Comparison of ENCODE assay signal across 8 mouse cellular contexts in the genomic region with DNA sequence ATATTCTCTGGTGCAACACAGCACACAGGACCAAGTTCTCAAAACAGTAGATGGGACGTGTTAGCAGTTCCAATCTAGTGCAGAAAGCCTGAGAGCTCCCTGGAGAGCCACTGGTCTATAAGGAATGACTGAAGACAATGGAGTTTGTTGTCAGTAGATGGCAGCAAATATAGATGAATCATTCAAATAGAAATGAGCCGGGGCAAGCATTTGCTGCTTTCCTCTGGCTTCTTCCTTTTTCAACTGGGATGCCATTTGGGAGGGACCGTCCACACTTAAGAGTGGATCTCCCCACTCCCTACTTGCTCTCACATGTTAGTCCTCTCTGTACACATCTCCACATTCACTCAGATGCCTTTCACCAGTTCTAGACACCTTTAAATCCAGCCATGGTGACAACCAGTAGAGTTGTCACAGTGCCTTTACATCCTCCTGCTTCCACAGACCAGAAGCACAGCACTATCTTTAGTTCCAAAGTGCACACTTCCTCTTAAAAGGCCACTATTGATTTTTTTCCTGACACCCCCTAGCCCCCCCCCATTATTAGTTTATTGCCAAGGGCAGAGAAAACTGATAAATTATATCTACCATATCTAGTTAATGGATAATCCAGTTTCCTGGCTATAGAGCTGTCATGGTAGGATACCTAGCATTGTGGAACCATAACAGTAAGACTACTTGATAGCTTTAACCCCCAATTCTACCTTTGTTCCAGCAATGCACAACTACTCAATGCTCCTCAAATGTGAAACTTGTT.
DNase-seq lines count a peak whose midpoint lies in the region; ATAC-seq and TF ChIP-seq lines count a peak whose summit lies in the region.

No protein-coding gene starts in this region.

- in situ Hi-C loops in ES-E14 (cut with MboI; ENCODE audit: low sequenced_read_pairs in 2 of 2, unreplicated experiment in 2 of 2) = loop anchor here in 1 of 2 experiments (10.0 kb wide), 1 partner anchor 213 kb away; no protein-coding TSS in a partner anchor

- no peaks in the 10 kb centered on the region for H3K4me1 ChIP-seq in kidney, adult 2 months (ENCODE audit: control insufficient read depth, insufficient read depth, low read length)
- H3K4me1 ChIP-seq in kidney, embryonic 16.5 days (ENCODE audit: insufficient read depth, low read length) = no peaks in the 10 kb centered on the region
- no peaks in the 10 kb centered on the region for H3K4me1 ChIP-seq in ES-E14 (ENCODE audit: control insufficient read depth in 2 of 2, insufficient read depth in 2 of 2, low read length in 2 of 2, poor library complexity in 1 of 2)

- no peak overlapping the region for H3K4me2 ChIP-seq in kidney, embryonic 16.5 days (replicated peaks; ENCODE audit: low read depth, low read length)

- H3K27me3 ChIP-seq in kidney, adult 2 months (replicated peaks; ENCODE audit: control insufficient read depth, insufficient read depth, low read length) = no peaks in the 10 kb centered on the region
- H3K27me3 ChIP-seq in kidney, embryonic 16.5 days (ENCODE audit: insufficient read depth, low read length) = no peaks in the 10 kb centered on the region

- H3K4me3 ChIP-seq in kidney, adult 2 months (ENCODE audit: insufficient read depth, low read depth, low read length) = no peak overlapping the region
- no peak overlapping the region for H3K4me3 ChIP-seq in kidney, embryonic 16.5 days (ENCODE audit: low read length)
- no peak overlapping the region for H3K4me3 ChIP-seq in ES-E14 (ENCODE audit: insufficient read depth in 1 of 2, low read depth in 1 of 2, low read length in 2 of 2, poor library complexity in 1 of 2, severe bottlenecking in 1 of 2)

- 25% methylated on average over 3 of the region's 3 CpGs for WGBS in kidney, adult 2 months
- 48% methylated on average over 3 of the region's 3 CpGs for whole genome bisulfite sequencing in kidney, embryonic 16.5 days

- ATAC-seq in kidney, embryonic 16.5 days (ENCODE audit: low FRiP score, low TSS enrichment) = no peak

- no peak overlapping the region for H3K9ac ChIP-seq in kidney, embryonic 16.5 days (replicated peaks; ENCODE audit: low read length)
- no peak overlapping the region for H3K9ac ChIP-seq in ES-E14 (ENCODE audit: insufficient read depth, low read depth, low read length, poor library complexity, severe bottlenecking)

- no peaks in the 10 kb centered on the region for H3K36me3 ChIP-seq in kidney, adult 2 months (ENCODE audit: control insufficient read depth, insufficient read depth, low read length)
- H3K36me3 ChIP-seq in kidney, embryonic 16.5 days (ENCODE audit: insufficient read depth, low read length) = no peaks in the 10 kb centered on the region
- no peaks in the 10 kb centered on the region for H3K36me3 ChIP-seq in ES-E14 (ENCODE audit: control insufficient read depth, insufficient read depth, low read length, poor library complexity, severe bottlenecking)

- H3K27ac ChIP-seq in kidney, adult 2 months (ENCODE audit: insufficient read depth, low read depth, low read length) = no peak overlapping the region
- no peak overlapping the region for H3K27ac ChIP-seq in kidney, embryonic 16.5 days (ENCODE audit: low read length)
- H3K27ac ChIP-seq in ES-E14 (ENCODE audit: insufficient read depth, low read depth, low read length, poor library complexity, severe bottlenecking) = no peak overlapping the region

- H3K9me3 ChIP-seq in kidney, embryonic 16.5 days (ENCODE audit: low read length) = no peaks in the 10 kb centered on the region
- no peaks in the 10 kb centered on the region for H3K9me3 ChIP-seq in ES-E14 (ENCODE audit: control insufficient read depth, insufficient read depth, low read depth, low read length)

- no peak for TF ChIP-seq POLR2A in kidney, adult 2 months (IDR thresholded peaks at IDR 0.05; ENCODE audit: low read depth, low read length)

- peak; percentile 18; the same call in 1 of the 2 replicates for TF ChIP-seq CTCF in kidney, adult 2 months (conservative IDR thresholded peaks at IDR 0.05; ENCODE audit: insufficient read depth, insufficient read length, low read depth, low read length)

- DNase-seq in kidney, adult 2 months = peak; percentile 55
- DNase-seq in ES-E14 (ENCODE audit: low read depth, low spot score) = peak; percentile 1
- peak; percentile 10 for DNase-seq in cerebellum, adult 9-11 months
- DNase-seq in kidney, postnatal 14 days = peak; percentile 38
- DNase-seq in yolk sac, embryonic 10.5 days (ENCODE audit: low spot score) = no peak
- no peak for DNase-seq in urinary bladder, postnatal 10 days (ENCODE audit: low spot score)
- DNase-seq in natural killer cell, adult 2 months (ENCODE audit: low spot score in 2 of 2) = no peak

TF ChIP-seq in ES-E14, 5 proteins besides CTCF, POLR2A, EP300 and RAD21:
- TF ChIP-seq CHD2 (IDR thresholded peaks at IDR 0.05; ENCODE audit: low read depth, low read length) (no peak), ZC3H11A (IDR thresholded peaks at IDR 0.05; ENCODE audit: borderline replicate concordance, low read depth, low read length) (no peak), HCFC1 (IDR thresholded peaks at IDR 0.05; ENCODE audit: borderline replicate concordance, insufficient read depth, low read length) (no peak), ZNF384 (IDR thresholded peaks at IDR 0.05; ENCODE audit: low read depth, low read length) (no peak), MAFK (IDR thresholded peaks at IDR 0.05; ENCODE audit: insufficient read depth, low read depth, low read length) (no peak)

Comparison
In these comparisons a context has a peak if more than half of its experiments do, and no peak if none do; other contexts are left out.
1. DNase-seq: peak in kidney, adult 2 months (single experiment), ES-E14 (single experiment), cerebellum, adult 9-11 months (single experiment) and kidney, postnatal 14 days (single experiment); none in yolk sac, embryonic 10.5 days (single experiment), urinary bladder, postnatal 10 days (single experiment) and natural killer cell, adult 2 months (0 of 2).